8 mouse cellular contexts compared by ENCODE assay signal in the genomic region with DNA sequence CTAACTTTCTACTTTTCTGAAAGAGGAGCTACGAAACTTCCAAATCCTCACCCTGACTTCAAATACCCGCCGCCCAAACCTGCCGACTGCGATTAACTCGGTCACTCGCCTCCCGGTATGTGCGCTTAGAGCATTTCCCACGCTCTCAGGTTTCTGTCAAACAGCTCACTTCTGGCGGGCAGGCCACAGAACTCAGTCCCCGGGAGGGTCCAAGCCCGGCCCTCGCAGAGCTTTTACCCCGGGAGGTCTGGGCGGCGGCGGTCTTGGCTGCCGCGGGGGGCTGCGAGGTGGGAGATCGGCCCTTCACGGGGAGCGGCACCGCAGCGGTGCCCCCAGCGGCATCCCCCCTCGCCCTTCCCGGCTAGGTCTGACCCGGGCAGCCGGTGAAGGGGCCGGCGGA. TPM values are rescaled to one million over a fixed set of nuclear protein-coding genes. Genes with fewer than 3 reads are reported as not detected.
DNase-seq lines count a peak whose midpoint lies in the region; ATAC-seq and TF ChIP-seq lines count a peak whose summit lies in the region.

No protein-coding gene starts in this region.

- DNase-seq in CD4-positive, CD25-positive, alpha-beta regulatory T cell, adult 2 months (ENCODE audit: low read depth, low spot score), result peak; percentile 35
- no peak for DNase-seq in thymus, adult 2 months
- no peak for DNase-seq in thymus, postnatal 25 days
- DNase-seq in hindbrain, embryonic 14.5 days (ENCODE audit: low spot score), result no peak
- DNase-seq in frontal cortex, adult 2 months (ENCODE audit: extremely low spot score in 1 of 2, low spot score in 1 of 2), result no peak
- no peak for DNase-seq in natural killer cell, adult 2 months (ENCODE audit: low spot score in 2 of 2)

- TF ChIP-seq CTCF in thymus, adult 2 months (IDR thresholded peaks at IDR 0.05; ENCODE audit: borderline replicate concordance, control insufficient read depth, extremely low read depth, insufficient read depth, low read length, poor library complexity), result 0 out of 2 replicates have a peak, but pooled peaks have one; percentile 1

- H3K4me3 ChIP-seq in thymus, adult 2 months (ENCODE audit: control insufficient read depth, insufficient read depth, low read length), result peak overlapping the region; percentile 70
- peak overlapping the region; percentile 96 for H3K4me3 ChIP-seq in hindbrain, embryonic 14.5 days (replicated peaks; ENCODE audit: low read length)
- H3K4me3 ChIP-seq in macrophage (ENCODE audit: inconsistent target), result peak overlapping the region; percentile 65

- H3K27me3 ChIP-seq in thymus, adult 2 months (ENCODE audit: control insufficient read depth, insufficient read depth, low read length), result no peaks in the 10 kb centered on the region
- H3K27me3 ChIP-seq in hindbrain, embryonic 14.5 days (ENCODE audit: control insufficient read depth, insufficient read depth, low read length), result no peaks in the 10 kb centered on the region

- under 1% methylated on average over 33 of the region's 33 CpGs for WGBS in thymus, adult 2 months
- 2% methylated on average over 28 of the region's 33 CpGs for WGBS in hindbrain, embryonic 14.5 days
- WGBS in macrophage (ENCODE audit: missing documents), result 1% methylated on average over 26 of the region's 33 CpGs

- peak overlapping the region; percentile 96 for H3K9ac ChIP-seq in hindbrain, embryonic 14.5 days

- TF ChIP-seq POLR2A in thymus, adult 2 months (IDR thresholded peaks at IDR 0.05; ENCODE audit: control insufficient read depth, extremely low read depth, insufficient read depth, low read length, poor library complexity), result no peak

- H3K4me1 ChIP-seq in thymus, adult 2 months (replicated peaks; ENCODE audit: control insufficient read depth, insufficient read depth, low read length), result peaks cover 14% of the 10 kb centered on the region
- H3K4me1 ChIP-seq in hindbrain, embryonic 14.5 days (replicated peaks; ENCODE audit: control insufficient read depth, insufficient read depth, low read length), result peaks cover 15% of the 10 kb centered on the region

- no peaks in the 10 kb centered on the region for H3K9me3 ChIP-seq in hindbrain, embryonic 14.5 days (ENCODE audit: control insufficient read depth, low read length)

- H3K4me2 ChIP-seq in hindbrain, embryonic 14.5 days (replicated peaks), result peak overlapping the region; percentile 84

- no peak overlapping the region for H3K27ac ChIP-seq in thymus, adult 2 months (ENCODE audit: control insufficient read depth, insufficient read depth, low read length)
- peak overlapping the region; percentile 89 for H3K27ac ChIP-seq in hindbrain, embryonic 14.5 days
- H3K27ac ChIP-seq in macrophage, result no peak overlapping the region

- H3K79me2 ChIP-seq in macrophage (ENCODE audit: inconsistent target), result peaks cover 64% of the 10 kb centered on the region; the same call in 1 of the 2 replicates

- H3K36me3 ChIP-seq in thymus, adult 2 months (ENCODE audit: control insufficient read depth, insufficient read depth, low read length), result peaks cover 23% of the 10 kb centered on the region
- peaks cover 41% of the 10 kb centered on the region for H3K36me3 ChIP-seq in hindbrain, embryonic 14.5 days (replicated peaks; ENCODE audit: control insufficient read depth, insufficient read depth)
- peaks cover 26% of the 10 kb centered on the region for H3K36me3 ChIP-seq in macrophage (ENCODE audit: inconsistent target)

- no peak for ATAC-seq in CD4-positive, CD25-positive, alpha-beta regulatory T cell, adult 4 months
- no peak for ATAC-seq in hindbrain, embryonic 14.5 days (ENCODE audit: low FRiP score)

RNA-seq across cellular contexts. Expression of gene Bag5, which starts 0.6 kb away (rescaled TPM):
- 10 to 100 TPM; 32.5 to 37.9 TPM for polyA plus RNA-seq in CD4-positive, CD25-positive, alpha-beta regulatory T cell, adult 4 months (2017; shearing (Covaris generic))
- 12.8 and 16.6 TPM in 2 replicates for polyA plus RNA-seq in thymus, adult 2 months (2012; rRNA removed)
- polyA plus RNA-seq in hindbrain, embryonic 14.5 days (2014; fragmentation: Nextera tagmentation; extraction: Ambion mirVana), result 65.5 and 71.6 TPM in 2 replicates
- 10 to 100 TPM in 5 of 26 experiments, 1 to 10 TPM in 21; 1.9 to 11.0 (median 6.1) TPM for total RNA-seq in macrophage (2018; cell fraction: chromatin; rRNA removed)
- total RNA-seq in macrophage (2018; cell fraction: cytosol; rRNA removed), result 10 to 100 TPM; 10.4 to 21.8 (median 16.3) TPM
- 10 to 100 TPM in 16 of 26 experiments, 1 to 10 TPM in 10; 6.3 to 21.7 (median 11.4) TPM for total RNA-seq in macrophage (2018; cell fraction: nucleus; rRNA removed)
- 17.0 to 24.0 TPM (median 23.4 TPM) in 3 replicates for polyA plus RNA-seq in macrophage (2018)
- polyA plus RNA-seq in frontal cortex, adult 2 months (2012; rRNA removed), result 54.7 and 55.0 TPM in 2 replicates

RNA-seq across cellular contexts. Expression of gene Apopt1, which starts 0.6 kb away (rescaled TPM):
- 10 to 100 TPM; 69.2 to 69.5 TPM for polyA plus RNA-seq in CD4-positive, CD25-positive, alpha-beta regulatory T cell, adult 4 months (2017; shearing (Covaris generic))
- polyA plus RNA-seq in thymus, adult 2 months (2012; rRNA removed), result 32.3 and 38.8 TPM in 2 replicates
- 48.2 and 61.4 TPM in 2 replicates for polyA plus RNA-seq in hindbrain, embryonic 14.5 days (2014; fragmentation: Nextera tagmentation; extraction: Ambion mirVana)
- 10 to 100 TPM in 19 of 26 experiments, 1 to 10 TPM in 7; 5.3 to 34.1 (median 17.7) TPM for total RNA-seq in macrophage (2018; cell fraction: chromatin; rRNA removed)
- total RNA-seq in macrophage (2018; cell fraction: cytosol; rRNA removed), result 10 to 100 TPM; 20.9 to 34.0 (median 27.7) TPM
- 10 to 100 TPM in 14 of 26 experiments, 1 to 10 TPM in 12; 4.4 to 26.4 (median 12.6) TPM for total RNA-seq in macrophage (2018; cell fraction: nucleus; rRNA removed)
- polyA plus RNA-seq in macrophage (2018), result 25.8 to 45.9 TPM (median 27.0 TPM) in 3 replicates
- polyA plus RNA-seq in frontal cortex, adult 2 months (2012; rRNA removed), result 50.6 and 53.8 TPM in 2 replicates

RNA-seq across cellular contexts. Expression of gene Trmt61a, which starts 34.6 kb away (rescaled TPM):
- polyA plus RNA-seq in CD4-positive, CD25-positive, alpha-beta regulatory T cell, adult 4 months (2017; shearing (Covaris generic)), result 1 to 10 TPM; 2.9 to 4.8 TPM
- 40.4 and 47.2 TPM in 2 replicates for polyA plus RNA-seq in thymus, adult 2 months (2012; rRNA removed)
- 6.1 and 7.2 TPM in 2 replicates for polyA plus RNA-seq in hindbrain, embryonic 14.5 days (2014; fragmentation: Nextera tagmentation; extraction: Ambion mirVana)
- 10 to 100 TPM in 4 of 26 experiments, 1 to 10 TPM in 22; 1.3 to 13.3 (median 5.5) TPM for total RNA-seq in macrophage (2018; cell fraction: chromatin; rRNA removed)
- total RNA-seq in macrophage (2018; cell fraction: cytosol; rRNA removed), result 1 to 10 TPM; 2.4 to 8.1 (median 4.7) TPM
- 10 to 100 TPM in 3 of 26 experiments, 1 to 10 TPM in 23; 1.4 to 22.2 (median 4.6) TPM for total RNA-seq in macrophage (2018; cell fraction: nucleus; rRNA removed)
- 3.4 to 25.1 TPM (median 4.4 TPM) in 3 replicates for polyA plus RNA-seq in macrophage (2018)
- polyA plus RNA-seq in frontal cortex, adult 2 months (2012; rRNA removed), result 21.0 and 21.9 TPM in 2 replicates

RNA-seq across cellular contexts. Expression of gene Ckb, which starts 40.3 kb away (rescaled TPM):
- 10 to 100 TPM; 24.1 to 30.0 TPM for polyA plus RNA-seq in CD4-positive, CD25-positive, alpha-beta regulatory T cell, adult 4 months (2017; shearing (Covaris generic))
- polyA plus RNA-seq in thymus, adult 2 months (2012; rRNA removed), result 107 and 119 TPM in 2 replicates
- polyA plus RNA-seq in hindbrain, embryonic 14.5 days (2014; fragmentation: Nextera tagmentation; extraction: Ambion mirVana), result 1,434 and 1,576 TPM in 2 replicates
- 100 to 1,000 TPM in 5 of 26 experiments, 10 to 100 TPM in 18, 1 to 10 TPM in 3; 3.7 to 154 (median 33.6) TPM for total RNA-seq in macrophage (2018; cell fraction: chromatin; rRNA removed)
- total RNA-seq in macrophage (2018; cell fraction: cytosol; rRNA removed), result 100 to 1,000 TPM; 119 to 258 (median 181) TPM
- total RNA-seq in macrophage (2018; cell fraction: nucleus; rRNA removed), result 100 to 1,000 TPM in 7 of 26 experiments, 10 to 100 TPM in 19; 17.8 to 207 (median 69.1) TPM
- 135 to 330 TPM (median 190 TPM) in 3 replicates for polyA plus RNA-seq in macrophage (2018)
- 3,871 and 4,147 TPM in 2 replicates for polyA plus RNA-seq in frontal cortex, adult 2 months (2012; rRNA removed)

RNA-seq across cellular contexts. Expression of gene Klc1, which starts 46.2 kb away (rescaled TPM):
- polyA plus RNA-seq in CD4-positive, CD25-positive, alpha-beta regulatory T cell, adult 4 months (2017; shearing (Covaris generic)), result 10 to 100 TPM; 17.8 to 20.6 TPM
- polyA plus RNA-seq in thymus, adult 2 months (2012; rRNA removed), result 79.5 and 85.0 TPM in 2 replicates
- polyA plus RNA-seq in hindbrain, embryonic 14.5 days (2014; fragmentation: Nextera tagmentation; extraction: Ambion mirVana), result 586 and 635 TPM in 2 replicates
- 100 to 1,000 TPM; 209 to 782 (median 387) TPM for total RNA-seq in macrophage (2018; cell fraction: chromatin; rRNA removed)
- 10 to 100 TPM; 52.3 to 86.8 (median 72.7) TPM for total RNA-seq in macrophage (2018; cell fraction: cytosol; rRNA removed)
- total RNA-seq in macrophage (2018; cell fraction: nucleus; rRNA removed), result 100 to 1,000 TPM in 25 of 26 experiments, 10 to 100 TPM in 1; 84.1 to 254 (median 153) TPM
- 70.3 to 119 TPM (median 70.6 TPM) in 3 replicates for polyA plus RNA-seq in macrophage (2018)
- polyA plus RNA-seq in frontal cortex, adult 2 months (2012; rRNA removed), result 916 and 954 TPM in 2 replicates
